Mouse (Mus musculus) activated CD4-positive, CD25-positive, alpha-beta regulatory T cell, adult 4 months (primary cell): Measurements from ENCODE around the gene Pebp1. TPM values are rescaled to one million over a fixed set of nuclear protein-coding genes. Genes with fewer than 3 reads are reported as not detected.

Source experiments
- ATAC-seq: one replicate; pipeline ENCODE4 v1.8.0; 2017
- polyA plus RNA-seq, 2 experiments: library from polyadenylated mRNA; unstranded; fragments of 100-300 nt; shearing (Covaris generic); gene quantifications; one replicate each; pipeline ENCODE4 v1.2.1; 2017

The Pebp1 gene
- polyA plus RNA-seq, 2 experiments from 2014 or later: 119 to 153 TPM

DNA sequence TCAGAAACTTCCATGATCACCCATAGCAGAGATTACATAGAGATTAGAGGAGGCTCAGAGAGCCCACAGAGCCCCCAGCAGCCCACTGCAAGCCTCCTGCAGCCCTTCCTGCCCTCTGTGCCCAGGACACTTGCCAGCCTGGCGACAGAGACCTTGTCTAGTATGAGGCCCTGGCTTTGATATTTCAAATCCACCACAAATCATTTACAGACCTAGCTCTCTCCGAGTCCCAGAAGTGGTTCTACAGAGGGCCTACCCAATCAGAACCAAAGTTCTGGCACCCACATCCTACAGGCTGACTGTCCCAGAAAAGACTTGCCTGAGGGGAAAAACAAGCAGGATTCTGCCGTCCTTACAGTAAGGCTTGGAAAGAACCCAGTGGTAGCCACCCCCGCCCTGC, 2.2 kb downstream of the Pebp1 start:
- no peak for ATAC-seq

DNA sequence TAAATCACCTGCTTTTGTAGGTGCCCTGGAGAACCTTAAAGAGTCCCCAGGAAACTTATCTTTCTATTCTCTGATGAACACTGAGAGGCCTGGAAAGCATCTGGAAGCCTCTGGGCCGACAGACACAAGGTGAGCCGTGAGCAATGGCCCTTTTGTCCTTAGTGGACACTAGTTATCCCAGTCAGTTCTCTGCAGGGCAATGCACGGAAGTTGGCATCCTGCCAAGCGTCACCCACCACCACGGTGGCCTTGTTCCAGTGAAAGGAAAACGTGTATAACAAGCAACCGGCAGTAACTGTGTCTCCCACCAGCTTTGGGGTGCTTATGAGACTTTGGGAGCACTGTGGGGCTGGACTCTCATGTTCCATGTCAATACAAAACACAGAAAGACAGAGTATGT, 2.7 kb downstream of the Pebp1 start:
- ATAC-seq: no peak

DNA sequence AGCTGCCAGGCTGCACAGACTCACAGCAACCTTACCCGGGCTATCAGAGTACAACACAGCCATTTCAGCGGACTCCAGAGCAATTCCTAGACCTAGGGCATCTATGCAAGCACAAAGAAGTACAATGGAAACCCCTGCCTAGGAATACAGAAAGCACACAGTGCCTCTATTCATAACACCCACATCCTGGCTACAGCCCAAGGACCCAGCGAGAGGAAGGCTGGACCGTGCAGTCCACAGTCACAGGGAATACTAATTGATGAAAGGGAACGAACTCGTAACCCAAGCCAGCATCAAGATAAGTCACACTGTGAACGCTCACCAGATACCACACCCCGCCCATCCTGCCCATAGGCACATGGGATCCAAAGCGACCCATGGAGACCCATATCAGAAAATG, 3.4 kb downstream of the Pebp1 start:
- ATAC-seq: no peak

DNA sequence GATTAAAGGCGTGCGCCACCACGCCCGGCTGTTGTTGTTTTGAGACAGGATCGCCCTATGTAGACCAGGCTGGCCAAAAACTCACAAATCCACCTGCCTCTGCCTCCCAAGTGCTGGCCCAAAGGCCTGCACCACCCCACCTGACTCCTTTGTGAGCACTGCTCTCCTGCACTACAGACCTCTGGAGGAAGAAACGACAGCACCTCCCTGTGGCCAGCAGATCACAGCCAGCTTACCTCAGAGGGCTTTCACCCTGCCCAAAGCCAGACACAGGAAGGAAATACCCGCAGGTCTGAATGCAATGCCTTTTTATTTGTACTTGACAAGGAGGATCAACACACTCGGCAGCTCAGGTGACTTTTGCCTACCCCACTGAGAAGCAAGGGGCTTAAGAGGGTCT, 5.1 kb downstream of the Pebp1 start:
- no peak for ATAC-seq

DNA sequence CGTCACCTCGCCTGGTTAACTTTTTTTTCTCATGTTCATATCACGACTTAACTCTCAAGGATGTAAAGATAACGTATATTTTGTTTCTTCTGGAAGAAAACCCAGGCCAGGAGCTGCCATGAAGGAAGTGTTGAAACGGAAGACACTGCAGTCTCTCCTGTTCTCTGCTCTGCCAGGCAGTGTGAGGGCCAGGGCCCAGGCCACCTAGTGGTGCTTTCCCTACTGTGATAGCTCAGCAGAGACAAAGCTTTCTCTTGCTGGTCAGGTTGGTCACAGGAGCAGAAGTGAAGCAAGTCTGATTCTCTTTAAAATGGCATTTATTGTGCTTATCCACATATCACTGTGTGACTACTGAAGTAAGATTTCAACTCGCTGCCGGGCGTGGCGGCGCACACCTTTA, 5.9 kb downstream of the Pebp1 start:
- ATAC-seq: no peak

DNA sequence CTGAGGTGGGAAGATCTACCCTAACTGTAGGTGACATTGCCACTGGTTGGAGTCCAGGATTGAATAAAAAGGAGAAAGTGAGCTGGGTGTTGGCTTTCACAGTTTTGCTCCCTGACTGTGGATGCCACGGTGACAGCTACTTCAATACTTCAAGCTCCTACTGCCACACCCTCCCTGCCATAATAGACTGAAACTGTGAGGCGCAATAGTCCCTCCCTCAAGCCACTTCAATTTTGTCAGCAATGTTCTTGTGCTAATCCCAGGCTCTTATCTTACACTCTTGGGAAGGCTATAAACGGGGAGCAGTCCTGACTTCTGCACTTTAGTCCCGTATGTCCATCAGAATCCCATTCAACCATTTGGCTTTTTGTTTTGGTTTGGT, 7.8 kb downstream of the Pebp1 start:
- no peak for ATAC-seq

DNA sequence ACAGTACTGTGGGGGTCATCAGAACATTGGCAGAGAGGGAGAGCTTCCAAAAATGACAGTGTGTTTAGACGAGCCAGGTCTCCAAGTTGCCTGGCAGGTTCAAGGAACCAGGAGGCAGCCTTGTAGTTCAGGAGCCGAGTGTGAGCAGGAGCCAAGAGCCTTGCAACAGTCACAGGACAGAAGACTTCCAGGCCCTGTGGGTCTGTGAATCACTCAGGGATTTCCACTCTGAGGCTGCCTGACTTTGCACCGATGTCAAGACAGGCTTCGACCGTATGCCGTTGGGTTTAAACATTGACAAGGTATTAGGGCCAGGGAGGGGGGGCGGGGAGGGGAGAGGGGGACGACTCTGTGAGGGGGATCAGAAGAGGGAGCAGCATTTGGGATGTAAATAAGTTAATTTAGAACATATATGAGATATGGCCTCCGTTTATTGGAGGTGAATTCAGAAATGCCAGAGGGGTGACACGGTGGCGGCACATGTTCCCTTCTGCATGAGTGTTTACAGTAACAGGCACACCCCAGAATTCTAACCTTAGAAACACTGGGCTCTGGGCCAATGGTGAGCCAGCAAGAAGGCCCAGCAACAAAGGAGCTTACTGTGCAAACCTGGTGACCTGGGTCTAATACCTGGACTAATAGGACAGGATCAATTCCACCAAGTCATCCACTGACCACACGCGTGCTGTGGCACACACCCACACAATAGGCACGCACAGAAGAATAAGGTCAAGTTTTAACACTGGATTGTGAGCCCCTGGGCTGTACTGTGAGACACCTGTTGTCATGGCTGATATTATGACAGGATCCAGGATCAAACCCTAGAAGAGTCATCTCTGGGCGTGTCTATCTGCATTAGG, 8.4 kb downstream of the Pebp1 start:
- no peak for ATAC-seq

DNA sequence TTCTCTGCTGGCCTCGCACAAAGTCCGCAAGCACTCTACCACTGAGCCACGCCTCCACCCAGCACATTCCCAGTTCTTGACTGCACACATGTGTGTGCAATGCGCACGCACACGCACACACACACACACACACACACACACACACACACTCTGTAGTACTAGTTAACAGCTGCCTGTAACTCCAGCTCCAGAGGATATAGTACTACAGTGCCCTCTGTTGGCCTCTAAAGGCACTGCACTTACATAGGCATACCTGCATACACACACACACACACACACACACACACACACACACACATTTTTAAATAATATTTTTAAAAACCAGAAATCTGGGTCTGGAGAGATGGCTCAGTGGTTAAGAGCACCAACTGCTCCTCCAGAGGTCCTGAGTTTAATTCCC, 9.6 kb downstream of the Pebp1 start:
- ATAC-seq: no peak

DNA sequence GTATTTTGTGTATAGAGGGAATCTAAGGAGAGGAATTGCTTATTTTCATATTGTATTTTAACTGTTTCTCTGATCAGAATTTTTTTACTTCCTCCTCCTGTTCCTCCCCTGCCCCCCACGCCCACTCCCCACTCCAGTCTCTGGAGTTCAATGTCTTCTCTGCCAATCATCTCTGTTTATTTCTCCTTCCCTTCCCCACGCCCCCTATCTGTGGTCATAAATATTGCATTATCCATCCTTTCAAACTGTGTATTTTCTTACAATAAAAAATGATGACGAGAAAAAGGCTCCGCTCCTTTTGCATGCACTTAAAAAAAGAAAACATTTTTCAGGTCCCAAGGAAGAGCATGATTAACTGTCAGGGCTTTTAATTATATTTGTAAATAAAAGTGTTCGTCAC, 12.6 kb downstream of the Pebp1 start:
- ATAC-seq: no peak

DNA sequence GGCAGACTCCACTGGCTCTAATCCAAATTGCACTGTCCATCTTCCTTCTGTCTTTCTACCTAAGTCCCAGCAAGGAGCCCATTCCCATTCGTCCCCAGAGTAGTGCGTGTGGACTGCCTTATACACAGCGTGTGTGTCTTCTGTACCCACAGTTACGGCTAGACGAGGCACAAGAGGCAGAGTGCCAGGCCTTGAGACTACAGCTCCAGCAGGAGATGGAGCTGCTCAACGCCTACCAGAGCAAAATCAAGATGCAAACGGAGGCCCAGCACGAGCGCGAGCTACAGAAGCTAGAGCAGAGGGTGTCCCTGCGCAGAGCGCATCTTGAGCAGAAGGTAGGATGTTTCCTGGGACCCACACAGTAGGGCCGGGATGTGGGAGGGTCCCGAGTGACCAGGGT, 15.5 kb downstream of the Pebp1 start:
- no peak for ATAC-seq

DNA sequence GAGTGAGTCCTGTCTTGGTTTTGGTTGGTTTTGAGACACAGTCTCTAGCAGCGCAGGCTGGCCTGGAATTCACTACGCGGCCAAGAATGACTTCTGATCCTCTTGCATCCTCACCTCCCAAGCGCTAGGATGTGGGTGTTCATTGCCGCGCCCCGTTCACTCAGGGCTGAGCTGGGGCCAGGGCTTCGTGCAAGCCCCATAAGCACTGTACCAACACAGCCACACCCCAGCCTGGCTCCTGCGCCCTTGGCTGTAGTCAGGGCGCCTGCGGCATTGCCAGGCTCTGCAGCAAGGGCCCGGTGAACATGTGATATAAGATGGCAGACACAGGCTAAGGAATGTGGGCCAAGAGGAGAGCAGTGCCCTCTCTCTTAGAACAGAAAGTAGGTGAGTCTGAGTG, 18.0 kb downstream of the Pebp1 start:
- ATAC-seq: no peak

DNA sequence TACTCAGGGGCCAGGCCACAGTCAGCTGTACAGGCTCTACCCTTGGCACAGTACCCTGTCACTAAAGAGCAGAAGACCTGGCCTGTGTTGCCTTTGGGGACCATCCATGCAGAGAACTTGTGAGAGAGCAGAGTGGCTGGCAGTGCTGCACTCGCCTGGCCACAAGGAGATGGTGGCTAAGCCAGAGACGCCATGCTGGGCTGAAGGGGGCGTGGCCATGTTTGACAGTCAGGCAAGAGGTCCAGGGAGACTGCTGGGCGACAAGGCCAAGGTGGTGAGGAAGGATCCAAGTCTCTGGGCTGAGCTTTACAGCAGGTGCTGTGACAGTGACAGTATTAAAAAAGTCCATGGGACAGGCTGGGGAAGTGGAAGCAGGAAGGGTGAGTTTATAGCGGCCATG, 18.7 kb downstream of the Pebp1 start:
- ATAC-seq: no peak

DNA sequence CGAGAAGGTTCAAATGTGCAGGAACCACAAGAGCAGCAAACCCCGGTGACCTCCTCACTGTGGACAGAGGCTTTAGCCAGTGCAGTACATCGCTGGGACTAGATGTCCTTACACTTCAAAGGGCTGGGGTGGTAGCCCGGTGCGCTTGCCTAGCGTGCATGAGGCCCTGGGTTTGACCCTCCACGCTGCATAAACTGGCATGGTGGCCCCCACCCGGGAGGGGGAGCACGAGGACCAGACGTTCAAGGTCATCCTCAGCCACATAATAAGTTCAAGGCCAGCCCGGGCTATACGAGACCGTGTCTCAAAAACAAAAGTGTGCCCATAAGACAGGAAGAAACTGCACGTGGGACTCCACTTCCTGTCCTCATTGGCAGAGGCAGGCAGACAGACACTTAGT, 19.5 kb downstream of the Pebp1 start:
- no peak for ATAC-seq

DNA sequence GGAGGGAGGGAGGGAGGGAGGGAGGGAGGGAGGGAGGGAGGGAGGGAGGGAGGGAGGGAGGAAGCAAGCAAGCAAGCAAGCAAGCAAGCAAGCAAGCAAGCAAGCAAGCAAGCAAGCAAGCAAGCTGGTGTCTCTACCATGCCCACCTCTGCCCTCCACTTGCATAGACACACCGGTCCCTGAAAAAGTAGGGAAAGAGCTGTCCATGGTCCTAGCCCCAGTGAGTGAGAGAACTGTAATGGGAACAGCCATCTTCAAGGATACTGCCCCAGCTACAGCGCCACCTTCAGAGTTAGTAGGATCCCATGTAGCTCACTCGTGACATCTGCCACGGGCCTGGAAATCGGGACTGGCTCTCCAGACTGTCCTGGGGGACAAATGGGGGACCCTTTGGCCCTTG, 22.7 kb downstream of the Pebp1 start:
- ATAC-seq: no peak

DNA sequence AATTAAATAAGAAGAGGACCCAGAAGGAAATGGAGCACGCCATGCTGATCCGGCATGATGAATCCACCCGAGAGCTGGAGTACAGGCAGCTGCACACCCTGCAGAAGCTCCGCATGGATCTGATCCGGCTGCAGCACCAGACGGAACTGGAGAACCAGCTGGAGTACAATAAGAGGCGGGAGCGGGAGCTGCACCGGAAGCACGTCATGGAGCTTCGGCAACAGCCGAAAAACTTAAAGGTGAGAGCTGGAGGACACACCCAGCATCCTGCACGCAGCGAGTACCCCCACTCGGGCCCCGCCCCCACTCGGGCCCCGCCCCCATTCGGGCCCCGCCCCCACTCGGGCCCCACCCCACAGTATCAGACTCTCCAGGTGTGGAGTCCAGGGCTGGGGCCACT, 23.9 kb downstream of the Pebp1 start:
- no peak for ATAC-seq

DNA sequence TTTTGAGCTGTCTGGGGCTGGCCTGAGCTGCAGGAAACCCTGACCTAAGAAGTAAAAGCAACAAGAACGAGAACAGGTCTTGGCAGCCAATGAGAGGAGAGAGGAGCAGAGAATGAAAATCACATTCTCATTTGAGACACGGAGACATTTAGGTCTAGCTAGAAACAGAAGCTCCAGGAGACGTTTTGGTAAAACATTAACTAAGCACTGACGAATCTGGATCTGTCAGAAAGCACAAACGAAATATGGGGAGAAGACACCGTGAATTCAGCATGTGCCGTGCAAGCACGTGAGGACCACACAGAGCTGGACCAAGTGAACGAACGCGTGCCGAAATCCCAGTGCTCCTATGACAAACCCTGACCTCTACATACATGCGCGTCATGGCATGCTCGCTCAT, 29.1 kb downstream of the Pebp1 start:
- no peak for ATAC-seq

DNA sequence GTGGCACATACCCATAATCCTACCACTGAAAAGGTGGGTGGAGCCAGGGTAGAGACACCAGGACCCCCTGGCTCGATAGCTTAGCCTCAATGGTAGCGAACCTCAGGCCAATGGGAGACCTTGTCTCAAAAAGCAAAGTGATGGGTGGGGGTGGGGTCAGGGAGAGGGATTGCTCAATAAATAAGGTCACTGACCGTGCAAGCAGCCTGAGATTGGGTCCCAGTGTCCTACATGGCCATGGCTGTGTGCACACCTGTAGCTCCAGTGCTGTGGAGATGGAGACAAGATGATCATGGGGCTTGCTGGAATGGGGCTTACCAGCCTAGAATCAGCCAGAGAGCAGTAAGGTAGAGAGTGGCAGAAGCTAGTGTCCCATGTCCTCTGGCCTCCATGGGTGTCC, 35.7 kb downstream of the Pebp1 start:
- no peak for ATAC-seq

DNA sequence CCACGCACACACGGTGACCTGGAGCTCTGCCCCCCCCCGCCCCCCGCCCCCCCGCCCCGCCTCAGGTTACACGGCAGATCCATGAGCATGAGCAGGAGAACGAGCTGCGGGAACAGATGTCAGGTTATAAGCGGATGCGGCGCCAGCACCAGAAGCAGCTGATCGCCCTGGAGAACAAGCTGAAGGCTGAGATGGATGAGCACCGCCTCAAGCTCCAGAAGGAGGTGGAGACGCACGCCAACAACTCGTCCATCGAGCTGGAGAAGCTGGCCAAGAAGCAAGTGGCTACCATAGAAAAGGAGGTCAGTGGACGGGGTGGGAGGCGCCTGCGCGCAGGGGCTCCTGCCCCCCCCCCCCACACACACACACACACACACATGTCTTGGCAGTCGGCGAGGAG, 36.6 kb downstream of the Pebp1 start:
- ATAC-seq: no peak

DNA sequence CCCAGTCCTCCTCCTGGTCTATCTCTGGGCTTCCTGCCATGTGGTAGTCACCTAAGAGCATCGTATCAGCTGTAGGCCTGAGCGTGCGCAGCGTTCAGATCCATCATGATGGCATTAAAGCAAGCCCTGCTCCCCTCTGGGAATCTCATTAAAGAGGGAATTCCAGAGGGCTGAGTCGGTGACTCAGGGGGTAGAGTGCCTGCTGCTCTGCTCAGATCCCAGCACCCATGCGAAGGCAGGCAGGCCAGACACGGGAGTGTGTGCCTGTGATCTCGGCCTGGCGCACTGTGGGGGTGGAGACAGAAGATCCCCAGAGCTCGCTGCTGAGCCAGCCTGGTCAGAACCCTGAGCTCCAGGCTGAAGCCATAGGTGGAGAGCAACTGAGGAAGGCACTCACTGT, 39.1 kb downstream of the Pebp1 start:
- ATAC-seq: no peak

DNA sequence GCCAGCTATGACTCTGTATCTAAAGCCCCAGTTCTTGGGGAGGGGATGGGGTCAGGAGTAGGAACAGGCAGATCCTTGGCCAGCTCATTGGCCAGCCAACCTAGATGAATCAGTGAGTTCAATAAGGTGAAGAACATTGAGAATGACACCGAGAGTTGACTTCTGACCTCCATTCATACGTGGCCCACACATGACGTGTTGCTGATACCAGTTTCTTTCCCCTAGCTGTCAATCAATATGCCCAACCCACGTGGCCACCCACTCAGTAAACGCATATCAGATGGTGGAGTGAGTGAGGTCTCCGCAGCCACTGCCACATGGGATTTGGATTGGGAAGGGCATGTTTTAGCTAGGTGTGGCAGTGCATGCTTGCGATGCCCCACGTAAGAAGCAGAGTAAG, 42.3 kb downstream of the Pebp1 start:
- ATAC-seq: no peak

DNA sequence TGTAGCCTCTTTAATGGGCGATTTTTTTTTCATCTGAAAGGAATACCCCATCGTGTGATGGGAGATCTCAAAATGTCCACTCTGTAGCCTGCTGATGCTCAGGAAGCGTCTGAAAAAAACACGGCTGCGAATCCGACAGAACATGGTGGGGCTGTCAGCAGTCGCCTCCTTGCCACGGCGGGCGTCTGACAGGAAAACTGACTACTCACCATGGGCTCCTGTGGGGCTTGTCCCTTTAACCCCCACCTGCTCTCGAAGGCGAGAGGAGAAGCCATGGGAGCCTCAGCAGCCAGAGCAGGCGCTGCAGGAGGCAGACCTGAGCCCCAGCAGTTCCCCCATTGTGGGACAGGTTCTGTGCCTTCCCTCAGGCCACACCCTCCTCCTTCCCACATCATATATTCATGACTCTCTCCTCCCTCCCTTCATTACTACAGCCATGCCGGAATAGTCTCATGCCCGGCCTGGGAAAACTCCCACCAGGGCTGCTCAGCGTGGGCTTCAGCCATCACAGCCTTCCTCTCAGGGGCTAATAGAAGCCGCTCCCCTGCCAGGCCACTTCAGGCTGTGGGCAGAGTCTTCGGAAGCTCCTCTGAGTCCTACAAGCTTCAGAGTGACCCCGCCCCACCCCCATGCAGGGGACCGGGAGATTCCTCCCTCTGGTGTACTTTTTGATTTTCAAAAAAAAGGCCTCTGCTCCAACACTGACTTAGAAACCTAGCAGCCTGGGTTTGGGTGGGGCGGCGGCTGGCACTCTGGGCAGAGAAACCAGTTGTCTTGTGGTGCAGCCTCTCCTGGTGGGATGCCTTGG, 44.5 kb downstream of the Pebp1 start:
- no peak for ATAC-seq

DNA sequence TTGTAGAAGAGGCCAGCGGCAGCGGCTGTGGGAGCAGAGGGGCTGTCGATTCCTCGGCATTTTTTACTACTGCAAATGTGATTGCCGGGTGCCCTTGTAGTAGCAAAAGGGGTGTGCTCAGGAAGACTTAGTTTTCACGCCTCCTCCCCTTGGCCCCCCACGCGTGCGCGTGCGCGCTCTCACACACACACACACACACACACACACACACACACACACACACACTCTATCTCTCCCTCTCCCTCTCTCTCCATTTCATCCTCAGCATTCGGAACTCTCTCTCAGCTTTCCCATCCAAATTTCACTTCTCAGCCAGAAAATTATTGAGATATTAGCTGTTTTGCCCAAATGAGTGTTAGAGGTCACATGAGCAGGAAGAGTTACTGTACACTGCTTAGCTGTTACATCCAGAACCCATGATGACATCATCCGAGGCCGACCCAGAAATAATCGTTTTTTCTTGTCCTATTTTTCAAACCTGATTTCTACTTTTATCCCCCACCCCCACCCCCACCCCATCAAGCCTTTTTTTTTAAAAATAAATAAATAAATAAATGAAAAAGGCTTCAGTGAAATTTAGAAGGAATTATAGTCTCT, 45.4 kb downstream of the Pebp1 start:
- ATAC-seq: no peak

DNA sequence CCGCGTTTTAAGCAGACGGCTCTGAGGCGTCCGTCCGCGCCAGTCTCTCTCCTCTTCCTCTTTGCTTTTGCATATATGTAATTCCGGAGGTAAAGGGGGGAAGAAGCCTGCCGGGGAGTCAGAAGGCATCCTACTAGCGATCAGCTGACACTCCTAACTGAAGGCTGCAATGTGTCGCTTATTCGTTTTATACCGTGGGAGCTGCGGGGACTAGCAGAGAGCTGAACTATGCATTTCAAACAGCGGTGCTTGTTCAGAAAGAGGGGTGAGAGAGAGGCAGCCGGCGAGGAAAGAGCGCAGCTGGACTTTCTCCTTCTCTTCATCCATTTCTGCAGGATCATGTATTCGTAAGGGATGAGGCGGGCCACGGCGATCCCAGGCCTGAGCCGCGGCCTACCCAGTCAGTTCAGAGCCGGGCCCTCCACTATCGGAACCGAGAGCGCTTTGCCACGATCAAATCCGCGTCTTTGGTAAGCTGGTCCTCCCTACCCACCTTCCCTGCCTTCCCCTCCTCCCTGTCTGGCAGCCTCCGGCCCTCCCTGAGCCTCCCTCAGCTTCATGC, 46.6 kb downstream of the Pebp1 start:
- ATAC-seq: no peak

DNA sequence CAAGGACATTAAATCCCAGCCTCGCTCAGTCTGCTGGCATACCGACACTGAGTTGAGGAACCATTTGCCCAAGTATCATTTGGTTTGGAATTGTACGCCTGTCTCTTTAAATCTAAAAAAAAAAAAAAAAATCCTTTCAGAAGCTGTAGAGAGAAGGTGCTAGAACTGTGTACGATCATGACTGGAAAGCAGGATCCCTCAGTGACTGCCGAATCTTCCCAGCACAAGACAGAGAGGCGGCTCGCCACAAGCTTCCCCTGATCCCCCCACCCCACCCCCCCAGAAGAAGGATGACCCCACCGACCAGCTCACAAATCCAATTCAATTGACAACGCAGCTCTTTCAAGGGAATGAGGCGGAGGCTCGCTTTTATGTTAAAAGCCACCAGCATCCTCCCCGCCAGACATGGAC, 47.1 kb downstream of the Pebp1 start:
- no peak for ATAC-seq
